Mouse (Mus musculus): Measurements from ENCODE around the gene Mcm6. TPM values are rescaled to one million over a fixed set of nuclear protein-coding genes. Genes with fewer than 3 reads are reported as not detected.

The Mcm6 gene
- polyA plus RNA-seq, 1 experiment from 2014 or later, result 187 TPM

DNA sequence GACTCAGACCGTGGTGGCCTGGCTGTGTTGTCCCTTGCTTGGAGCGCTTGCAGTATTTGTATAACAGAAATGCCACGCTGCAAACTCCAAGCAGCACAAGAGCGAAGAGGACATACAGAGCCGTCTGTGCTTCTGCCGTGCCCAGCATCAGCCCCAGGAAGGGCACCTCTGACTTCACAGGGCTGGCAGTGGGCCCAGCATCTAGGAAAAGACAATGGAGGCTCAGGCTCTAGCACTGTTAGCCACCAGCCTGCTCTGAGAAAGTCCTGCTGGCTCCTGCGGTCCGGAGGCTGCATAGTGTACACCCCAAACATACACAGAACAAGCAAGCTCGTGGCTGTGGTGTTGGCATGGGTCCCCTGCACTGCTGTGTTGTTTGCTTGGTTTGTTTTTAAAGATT lies 74.3 kb downstream of the Mcm6 start:
- ATAC-seq (ENCODE audit: insufficient number of reproducible peaks, low FRiP score), result no peak
- no peaks in the 10 kb centered on the region for H3K4me1 ChIP-seq (replicated peaks)
- no peak overlapping the region for H3K4me3 ChIP-seq
- H3K9me3 ChIP-seq (replicated peaks), result 0 out of 2 replicates have a peak, but pooled peaks cover 10% of the 10 kb centered on the region
- H3K4me2 ChIP-seq, result no peak overlapping the region
- 82% methylated on average over 9 of the region's 9 CpGs for WGBS
- no peak overlapping the region for H3K27ac ChIP-seq (ENCODE audit: poor library complexity, severe bottlenecking)
- peaks cover 25% of the 10 kb centered on the region for H3K36me3 ChIP-seq
- H3K9ac ChIP-seq, result no peak overlapping the region
- no peaks in the 10 kb centered on the region for H3K27me3 ChIP-seq (replicated peaks)

DNA sequence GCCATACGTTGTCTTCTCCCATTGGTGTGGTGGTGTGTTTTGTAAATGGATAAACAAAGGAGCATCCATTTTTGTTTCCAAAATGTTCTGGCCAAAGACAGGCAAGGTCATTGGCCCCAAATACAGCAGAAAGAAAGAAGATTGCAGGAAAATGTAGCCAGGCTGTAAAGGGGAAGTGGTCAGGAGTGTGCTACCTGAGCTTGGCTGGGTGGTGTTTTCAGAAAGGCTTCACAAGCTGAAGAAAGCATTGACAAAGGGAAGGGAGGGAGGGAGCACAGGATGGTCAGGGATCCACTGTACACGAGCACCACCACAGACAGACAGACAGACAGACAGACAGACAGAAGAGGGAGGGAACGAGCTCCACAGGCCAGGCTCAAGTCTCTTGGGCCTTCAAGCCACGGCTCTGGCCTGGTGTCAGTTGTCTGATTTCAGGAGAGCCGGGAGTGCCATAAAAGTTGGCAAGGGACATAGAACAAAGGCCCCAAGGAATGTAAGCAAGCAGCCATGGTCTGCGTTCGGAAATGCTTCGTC lies 75.2 kb downstream of the Mcm6 start:
- 0 out of 2 replicates have a peak, but pooled peaks cover 10% of the 10 kb centered on the region for H3K9me3 ChIP-seq (replicated peaks)
- no peak overlapping the region for H3K9ac ChIP-seq
- no peak for ATAC-seq (ENCODE audit: insufficient number of reproducible peaks, low FRiP score)
- H3K27me3 ChIP-seq (replicated peaks), result no peaks in the 10 kb centered on the region
- H3K4me1 ChIP-seq (replicated peaks), result no peaks in the 10 kb centered on the region
- 83% methylated on average over 8 of the region's 8 CpGs for WGBS
- H3K4me3 ChIP-seq, result no peak overlapping the region
- no peak overlapping the region for H3K4me2 ChIP-seq
- no peak overlapping the region for H3K27ac ChIP-seq (ENCODE audit: poor library complexity, severe bottlenecking)
- H3K36me3 ChIP-seq, result peaks cover 34% of the 10 kb centered on the region

DNA sequence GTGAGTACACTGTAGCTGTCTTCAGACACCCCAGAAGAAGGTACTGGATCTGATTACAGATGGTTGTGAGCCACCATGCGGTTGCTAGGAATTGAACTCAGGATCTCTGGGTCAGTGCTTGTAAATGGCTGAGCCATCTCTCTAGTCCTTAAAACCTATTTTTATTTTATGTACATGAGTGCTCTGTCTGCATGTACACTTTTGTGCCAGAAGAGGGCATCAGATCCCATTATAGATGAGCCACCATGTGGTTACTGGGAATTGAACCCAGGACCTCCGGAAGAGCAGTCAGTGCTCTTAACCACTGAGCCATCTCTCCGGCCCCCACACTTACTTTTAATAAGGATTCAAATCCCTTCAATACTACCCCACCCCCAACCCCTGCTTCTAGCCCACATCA lies 76.5 kb downstream of the Mcm6 start:
- 95% methylated on average over 3 of the region's 3 CpGs for WGBS

DNA sequence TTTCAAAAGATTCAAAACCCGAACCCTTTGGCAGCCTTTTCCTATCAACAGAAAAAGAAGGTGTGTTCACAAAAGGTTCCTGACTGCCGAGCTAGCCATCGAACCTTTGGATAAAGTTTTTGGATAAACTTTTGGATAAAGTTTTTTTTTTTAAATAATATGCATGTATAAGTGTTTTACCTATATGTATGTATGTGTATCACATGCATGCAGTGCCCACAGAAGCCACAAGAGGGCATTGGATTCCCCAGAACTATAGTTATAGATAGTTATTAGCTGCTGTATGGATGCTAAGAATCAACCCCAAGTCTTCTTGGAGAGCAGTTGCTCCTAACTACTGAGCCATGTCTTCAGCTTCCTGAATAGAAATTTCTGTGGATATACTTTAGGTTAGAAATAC lies 77.7 kb downstream of the Mcm6 start:
- Histone ChIP-seq H3K27ac (ENCODE audit: poor library complexity, severe bottlenecking) (no peak overlapping the region), H3K9ac (no peak overlapping the region), H3K9me3 (replicated peaks) (0 out of 2 replicates have a peak, but pooled peaks cover 10% of the 10 kb centered on the region), H3K4me3 (no peak overlapping the region), H3K36me3 (peaks cover 59% of the 10 kb centered on the region), H3K27me3 (replicated peaks) (no peaks in the 10 kb centered on the region), H3K4me2 (no peak overlapping the region), H3K4me1 (replicated peaks) (no peaks in the 10 kb centered on the region)
- no peak for ATAC-seq (ENCODE audit: insufficient number of reproducible peaks, low FRiP score)
- 93% methylated on average over 3 of the region's 3 CpGs for WGBS

More for the DNA sequence above, 76.5 kb downstream of the Mcm6 start:
- Histone ChIP-seq H3K4me2 (no peak overlapping the region), H3K9ac (no peak overlapping the region), H3K9me3 (replicated peaks) (0 out of 2 replicates have a peak, but pooled peaks cover 10% of the 10 kb centered on the region), H3K36me3 (peaks cover 47% of the 10 kb centered on the region), H3K4me3 (no peak overlapping the region), H3K4me1 (replicated peaks) (no peaks in the 10 kb centered on the region), H3K27me3 (replicated peaks) (no peaks in the 10 kb centered on the region), H3K27ac (ENCODE audit: poor library complexity, severe bottlenecking) (no peak overlapping the region)
- no peak for ATAC-seq (ENCODE audit: insufficient number of reproducible peaks, low FRiP score)

Other genes starting within 250 kb of the Mcm6 start
- 65.3 and 66.3 TPM in 2 replicates for gene Ubxn4, start 115.7 kb downstream of the Mcm6 start, polyA plus RNA-seq (2016; fragmentation: Nextera tagmentation; extraction: Ambion mirVana)
- gene Lct, start 31.3 kb downstream of the Mcm6 start, polyA plus RNA-seq (2016; fragmentation: Nextera tagmentation; extraction: Ambion mirVana), result 0.05 and 0.10 TPM in 2 replicates
- gene Dars, start 57.7 kb upstream of the Mcm6 start, polyA plus RNA-seq (2016; fragmentation: Nextera tagmentation; extraction: Ambion mirVana), result 110 and 117 TPM in 2 replicates
- gene Cxcr4, start 232.6 kb upstream of the Mcm6 start, polyA plus RNA-seq (2016; fragmentation: Nextera tagmentation; extraction: Ambion mirVana), result 0.95 and 1.5 TPM in 2 replicates

All from heart, embryonic 12.5 days (tissue).